Mouse (Mus musculus): ENCODE results near the gene Appbp2.
A peak's percentile ranks its signal among the peaks of the same experiment; 100 is the strongest.
"Not testable (repeated sequence)": the region's sequence is repeated elsewhere in the genome, so short reads cannot be mapped to it uniquely, and the experiment has no call there.

The Appbp2 gene

GRCm38 (mm10) chr11:85163014-85163413 lies 71.9 kb downstream of the Appbp2 start:
- not testable (repeated sequence) for DNase-seq (ENCODE audit: low spot score in 2 of 2)

- no peak for DNase-seq (ENCODE audit: low spot score in 2 of 2)
Measured at GRCm38 (mm10) chr11:85157301-85157700, 77.6 kb downstream of the Appbp2 start.

GRCm38 (mm10) chr11:85152256-85152930 lies 82.5 kb downstream of the Appbp2 start:
- DNase-seq (ENCODE audit: low spot score in 2 of 2), result no peak

GRCm38 (mm10) chr11:85139581-85140540 lies 95.1 kb downstream of the Appbp2 start, which contains the start of gene Usp32:
Usp32 (minus strand) TSS chr11:85140161.
- DNase-seq (ENCODE audit: low spot score in 2 of 2), result peak; percentile 93 to 96

GRCm38 (mm10) chr11:85138776-85139474 lies 96.0 kb downstream of the Appbp2 start:
- DNase-seq (ENCODE audit: low spot score in 2 of 2), result peak in 1 of 2 experiments; percentile 17

Data from left cerebral cortex, adult 9 months (tissue).